In the genomic region with DNA sequence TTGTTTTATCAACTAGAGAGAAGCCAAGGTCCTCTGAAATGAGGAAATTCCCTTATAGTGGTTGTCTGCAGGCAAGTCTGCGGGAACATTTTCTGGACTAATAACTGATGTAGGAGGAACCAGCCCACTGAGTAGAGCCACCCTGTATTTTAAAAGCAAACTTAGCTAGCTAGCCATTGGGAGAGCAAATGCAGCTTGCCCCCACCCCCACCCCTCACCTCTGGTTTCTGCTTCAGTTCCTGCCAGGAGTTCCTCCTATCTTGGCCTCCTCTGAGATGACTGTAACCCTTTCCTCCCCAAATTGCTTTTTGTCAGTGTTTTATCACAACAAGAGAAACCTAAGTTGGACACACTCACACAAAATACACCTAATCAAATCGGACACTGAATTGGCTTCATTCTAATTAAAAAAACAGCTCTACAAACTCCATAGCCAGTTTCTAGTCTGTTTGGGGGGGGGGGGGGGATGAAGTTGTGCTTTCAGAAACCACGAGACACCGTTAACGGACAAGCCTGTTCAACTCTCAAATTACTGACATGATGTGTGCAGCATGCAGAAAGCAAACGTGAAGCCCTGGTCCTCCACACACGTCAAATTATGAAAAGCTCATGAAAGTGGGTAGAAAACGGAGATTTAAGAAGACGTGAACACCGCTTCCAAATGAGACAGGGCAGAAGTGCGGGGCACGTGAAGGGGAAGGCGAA, we compare ENCODE assay signal across 8 mouse cellular contexts. TPM values are rescaled to one million over a fixed set of nuclear protein-coding genes. Genes with fewer than 3 reads are reported as not detected.
DNase-seq lines count a peak whose midpoint lies in the region; ATAC-seq and TF ChIP-seq lines count a peak whose summit lies in the region.

No protein-coding gene starts in this region.

- DNase-seq in lung, embryonic 14.5 days = peak; percentile 19
- DNase-seq in lung, postnatal 25 days (ENCODE audit: low spot score) = no peak
- peak; percentile 50 for DNase-seq in ZHBTc4 (ENCODE audit: low read depth, low spot score)
- DNase-seq in embryonic facial prominence, embryonic 14.5 days (ENCODE audit: low spot score) = peak; percentile 33
- peak; percentile 24 for DNase-seq in limb, embryonic 11.5 days (ENCODE audit: low spot score)
- DNase-seq in gastrocnemius, postnatal 14 days = no peak
- no peak for DNase-seq in urinary bladder, postnatal 10 days (ENCODE audit: low spot score)

- TF ChIP-seq CTCF in lung, embryonic 14.5 days (IDR thresholded peaks at IDR 0.05; ENCODE audit: low read depth) = no peak

- ATAC-seq in lung, embryonic 14.5 days (ENCODE audit: insufficient read depth) = no peak
- no peak for ATAC-seq in embryonic facial prominence, embryonic 14.5 days (ENCODE audit: low read depth)
- no peak for ATAC-seq in limb, embryonic 11.5 days (ENCODE audit: insufficient number of reproducible peaks, low FRiP score, low TSS enrichment, low read depth)
- no peak for ATAC-seq in neural tube, embryonic 14.5 days (ENCODE audit: low read depth)

- peak overlapping the region; percentile 68 for H3K4me2 ChIP-seq in lung, embryonic 14.5 days
- H3K4me2 ChIP-seq in embryonic facial prominence, embryonic 14.5 days (ENCODE audit: low read depth, low read length) = peak overlapping the region; percentile 84
- peak overlapping the region; percentile 49 for H3K4me2 ChIP-seq in limb, embryonic 11.5 days (ENCODE audit: low read depth, severe bottlenecking)
- H3K4me2 ChIP-seq in neural tube, embryonic 14.5 days (ENCODE audit: low read depth, low read length) = peak overlapping the region; percentile 76

- H3K4me3 ChIP-seq in lung, embryonic 14.5 days (ENCODE audit: low read depth, low read length) = peak overlapping the region; percentile 89
- peak overlapping the region; percentile 95 for H3K4me3 ChIP-seq in embryonic facial prominence, embryonic 14.5 days (ENCODE audit: low read depth, low read length)
- peak overlapping the region; percentile 69 for H3K4me3 ChIP-seq in limb, embryonic 11.5 days (ENCODE audit: low read depth, low read length)
- peak overlapping the region; percentile 70 for H3K4me3 ChIP-seq in neural tube, embryonic 14.5 days (ENCODE audit: low read depth, low read length)

- peak overlapping the region; percentile 96 for H3K9ac ChIP-seq in lung, embryonic 14.5 days
- H3K9ac ChIP-seq in embryonic facial prominence, embryonic 14.5 days (ENCODE audit: low read depth, low read length) = peak overlapping the region; percentile 95
- peak overlapping the region; percentile 7; the same call in 1 of the 2 replicates for H3K9ac ChIP-seq in limb, embryonic 11.5 days (ENCODE audit: low read length)
- H3K9ac ChIP-seq in neural tube, embryonic 14.5 days (replicated peaks; ENCODE audit: low read depth, low read length) = no peak overlapping the region; the same call in 1 of the 2 replicates

- intact Hi-C loops in gastrocnemius, postnatal 14 days (cut with DNase I; ENCODE audit: low total_unique reads) = no loop called here

- 8% methylated on average over 13 of the region's 13 CpGs for WGBS in lung, embryonic 14.5 days
- WGBS in embryonic facial prominence, embryonic 14.5 days = 8% methylated on average over 13 of the region's 13 CpGs
- WGBS in limb, embryonic 11.5 days = 11% methylated on average over 13 of the region's 13 CpGs
- WGBS in neural tube, embryonic 14.5 days = 11% methylated on average over 13 of the region's 13 CpGs

- H3K36me3 ChIP-seq in lung, embryonic 14.5 days (ENCODE audit: insufficient read depth) = peaks cover 22% of the 10 kb centered on the region
- H3K36me3 ChIP-seq in embryonic facial prominence, embryonic 14.5 days (ENCODE audit: control insufficient read depth, insufficient read depth, low read length) = peaks cover 24% of the 10 kb centered on the region
- no peaks in the 10 kb centered on the region; the same call in 1 of the 2 replicates for H3K36me3 ChIP-seq in limb, embryonic 11.5 days (ENCODE audit: control insufficient read depth, insufficient read depth, low read length)
- H3K36me3 ChIP-seq in neural tube, embryonic 14.5 days (ENCODE audit: control insufficient read depth, insufficient read depth, low read length) = peaks cover 8% of the 10 kb centered on the region; the same call in 1 of the 2 replicates

- H3K4me1 ChIP-seq in lung, embryonic 14.5 days (ENCODE audit: insufficient read depth) = no peaks in the 10 kb centered on the region
- H3K4me1 ChIP-seq in embryonic facial prominence, embryonic 14.5 days (ENCODE audit: control insufficient read depth, insufficient read depth, low read length) = no peaks in the 10 kb centered on the region; the same call in 1 of the 2 replicates
- peaks cover 3% of the 10 kb centered on the region; the same call in 1 of the 2 replicates for H3K4me1 ChIP-seq in limb, embryonic 11.5 days (ENCODE audit: control insufficient read depth, insufficient read depth, low read length)
- H3K4me1 ChIP-seq in neural tube, embryonic 14.5 days (ENCODE audit: control insufficient read depth, insufficient read depth, low read length) = peaks cover 4% of the 10 kb centered on the region; the same call in 1 of the 2 replicates

- H3K27me3 ChIP-seq in lung, embryonic 14.5 days (ENCODE audit: insufficient read depth, low read length) = no peaks in the 10 kb centered on the region
- no peaks in the 10 kb centered on the region for H3K27me3 ChIP-seq in embryonic facial prominence, embryonic 14.5 days (replicated peaks; ENCODE audit: control insufficient read depth, insufficient read depth, low read length)
- no peaks in the 10 kb centered on the region for H3K27me3 ChIP-seq in limb, embryonic 11.5 days (ENCODE audit: control insufficient read depth, insufficient read depth, low read length)
- H3K27me3 ChIP-seq in neural tube, embryonic 14.5 days (ENCODE audit: control insufficient read depth, insufficient read depth, low read length) = no peaks in the 10 kb centered on the region

- H3K9me3 ChIP-seq in lung, embryonic 14.5 days (ENCODE audit: low read depth, low read length) = no peaks in the 10 kb centered on the region
- H3K9me3 ChIP-seq in embryonic facial prominence, embryonic 14.5 days (ENCODE audit: control insufficient read depth, low read length) = no peaks in the 10 kb centered on the region
- no peaks in the 10 kb centered on the region for H3K9me3 ChIP-seq in limb, embryonic 11.5 days (ENCODE audit: control insufficient read depth, low read length)
- no peaks in the 10 kb centered on the region for H3K9me3 ChIP-seq in neural tube, embryonic 14.5 days (ENCODE audit: control insufficient read depth, low read length)

- no peak overlapping the region for H3K27ac ChIP-seq in lung, embryonic 14.5 days (ENCODE audit: low read depth)
- H3K27ac ChIP-seq in embryonic facial prominence, embryonic 14.5 days (replicated peaks; ENCODE audit: low read depth, low read length) = peak overlapping the region; percentile 24
- no peak overlapping the region for H3K27ac ChIP-seq in limb, embryonic 11.5 days (replicated peaks; ENCODE audit: low read depth, low read length)
- no peak overlapping the region for H3K27ac ChIP-seq in neural tube, embryonic 14.5 days (ENCODE audit: low read depth, low read length)

RNA-seq across cellular contexts. Expression of a gene that starts 1.3 kb away (rescaled TPM):
- polyA plus RNA-seq in lung, embryonic 14.5 days (2014; fragmentation: Nextera tagmentation; extraction: Ambion mirVana) = 5.7 and 5.9 TPM in 2 replicates
- polyA plus RNA-seq in embryonic facial prominence, embryonic 14.5 days (2014; fragmentation: Nextera tagmentation; extraction: Ambion mirVana) = 6.3 and 7.1 TPM in 2 replicates
- polyA plus RNA-seq in limb, embryonic 11.5 days (2014; fragmentation: Nextera tagmentation; extraction: Ambion mirVana) = 5.3 and 6.6 TPM in 2 replicates
- polyA plus RNA-seq in neural tube, embryonic 14.5 days (2014; fragmentation: Nextera tagmentation; extraction: Ambion mirVana) = 11.7 and 12.2 TPM in 2 replicates
- total RNA-seq in gastrocnemius, postnatal 14 days (2021) = 1 to 10 TPM; 4.9 to 5.4 TPM

RNA-seq across cellular contexts. Expression of a gene that starts 1.7 kb away (rescaled TPM):
- polyA plus RNA-seq in lung, embryonic 14.5 days (2014; fragmentation: Nextera tagmentation; extraction: Ambion mirVana) = 48.6 and 52.6 TPM in 2 replicates
- polyA plus RNA-seq in embryonic facial prominence, embryonic 14.5 days (2014; fragmentation: Nextera tagmentation; extraction: Ambion mirVana) = 45.6 and 45.7 TPM in 2 replicates
- polyA plus RNA-seq in limb, embryonic 11.5 days (2014; fragmentation: Nextera tagmentation; extraction: Ambion mirVana) = 52.3 and 53.8 TPM in 2 replicates
- polyA plus RNA-seq in neural tube, embryonic 14.5 days (2014; fragmentation: Nextera tagmentation; extraction: Ambion mirVana) = 46.8 and 47.6 TPM in 2 replicates
- total RNA-seq in gastrocnemius, postnatal 14 days (2021) = 10 to 100 TPM; 11.7 to 13.6 TPM

RNA-seq across cellular contexts. Expression of a gene that starts 53.7 kb away (rescaled TPM):
- 0.57 and 0.91 TPM in 2 replicates for polyA plus RNA-seq in lung, embryonic 14.5 days (2014; fragmentation: Nextera tagmentation; extraction: Ambion mirVana)
- 1.9 and 2.5 TPM in 2 replicates for polyA plus RNA-seq in embryonic facial prominence, embryonic 14.5 days (2014; fragmentation: Nextera tagmentation; extraction: Ambion mirVana)
- polyA plus RNA-seq in limb, embryonic 11.5 days (2014; fragmentation: Nextera tagmentation; extraction: Ambion mirVana) = 0.84 and 1.2 TPM in 2 replicates
- 50.2 and 60.2 TPM in 2 replicates for polyA plus RNA-seq in neural tube, embryonic 14.5 days (2014; fragmentation: Nextera tagmentation; extraction: Ambion mirVana)
- under 1 TPM; 0.31 to 0.57 TPM for total RNA-seq in gastrocnemius, postnatal 14 days (2021)

Comparison
In these comparisons a context has a peak if more than half of its experiments do, and no peak if none do; other contexts are left out.
1. DNase-seq: peak in lung, embryonic 14.5 days (single experiment), ZHBTc4 (single experiment), embryonic facial prominence, embryonic 14.5 days (single experiment) and limb, embryonic 11.5 days (single experiment); none in lung, postnatal 25 days (single experiment), gastrocnemius, postnatal 14 days (single experiment) and urinary bladder, postnatal 10 days (single experiment).
2. RNA of a gene that starts 53.7 kb away (polyA plus RNA-seq): 50.2 to 60.2 TPM in neural tube, embryonic 14.5 days; 1.9 to 2.5 TPM in embryonic facial prominence, embryonic 14.5 days, 0.84 to 1.2 TPM in limb, embryonic 11.5 days and 0.57 to 0.91 TPM in lung, embryonic 14.5 days; every median in the first group is over 10 times any median in the second.
3. Peak in every context shown above with its lines, with median percentiles within 50 percentile points of each other: H3K4me2 ChIP-seq and H3K4me3 ChIP-seq.